Mouse (Mus musculus): ENCODE data around the gene Nkg7.

The Nkg7 gene

DNA sequence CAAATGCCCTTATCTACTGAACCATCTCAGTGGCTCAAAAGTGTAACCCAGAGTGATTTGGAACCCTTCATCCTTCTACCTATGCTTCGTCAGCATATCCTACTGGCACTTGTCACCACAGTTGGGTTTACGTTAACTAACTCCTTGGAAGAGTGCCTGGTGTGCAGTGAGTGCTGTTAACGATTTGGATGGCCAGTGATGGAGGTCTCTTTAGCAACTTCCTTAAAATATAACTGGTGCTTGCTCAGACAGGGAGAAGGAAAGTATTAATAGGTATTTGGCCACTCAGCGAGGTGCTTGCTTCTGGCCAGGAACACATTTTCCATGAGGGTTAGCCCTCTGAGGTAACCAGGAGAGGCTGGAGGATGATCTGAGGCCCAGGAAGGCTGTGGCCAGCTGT lies 10.9 kb downstream of the Nkg7 start:
- no peak for DNase-seq (ENCODE audit: low spot score in 2 of 2)

DNA sequence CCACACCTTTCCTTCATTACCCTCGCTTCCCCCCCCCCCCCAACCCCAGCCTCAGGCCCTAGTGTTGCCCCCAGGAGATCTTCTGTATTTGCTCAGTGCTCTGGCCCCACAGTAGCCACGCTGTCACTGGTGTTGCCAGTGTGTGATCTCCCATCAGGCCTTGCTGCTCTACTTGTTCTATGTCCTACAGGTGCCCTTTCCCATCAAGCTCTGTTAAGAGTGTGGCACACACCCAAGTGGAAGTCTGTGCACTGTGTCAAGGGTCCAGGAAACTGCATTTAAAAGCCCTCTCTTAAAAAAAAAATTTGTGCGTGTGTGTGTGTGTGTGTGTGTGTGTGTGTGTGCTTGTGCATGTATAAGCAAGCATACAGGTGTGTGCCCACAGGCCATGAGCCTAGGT lies 11.4 kb downstream of the Nkg7 start:
- no peak for DNase-seq (ENCODE audit: low spot score in 2 of 2)

- no peak for DNase-seq (ENCODE audit: low spot score in 2 of 2)
Observed at GRCm38 (mm10) chr7:43449811-43450210, 12.9 kb downstream of the Nkg7 start.

DNA sequence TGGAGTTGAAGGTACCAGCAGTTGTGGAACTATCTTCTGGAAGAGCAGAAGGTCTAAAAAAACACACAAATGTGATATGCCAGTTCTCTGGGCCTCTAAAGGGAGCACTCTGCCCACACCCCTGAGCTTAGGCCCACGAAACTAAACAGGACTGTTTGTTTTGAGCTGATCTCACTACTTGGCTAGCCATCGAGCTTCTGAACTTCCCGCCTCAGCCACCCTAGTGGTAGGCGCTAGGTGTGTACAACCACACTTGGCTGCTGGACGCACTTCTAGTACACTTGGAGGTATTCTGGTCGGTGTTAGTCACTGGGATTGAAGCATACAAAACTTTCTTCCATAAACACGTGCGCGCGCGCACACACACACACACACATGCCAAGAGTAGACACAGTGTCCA lies 14.9 kb downstream of the Nkg7 start:
- DNase-seq (ENCODE audit: low spot score in 2 of 2), result no peak

GRCm38 (mm10) chr7:43452609-43453008 lies 15.7 kb downstream of the Nkg7 start:
- peak; percentile 27 to 76 for DNase-seq (ENCODE audit: low spot score in 2 of 2)

GRCm38 (mm10) chr7:43453599-43454355 lies 16.9 kb downstream of the Nkg7 start:
- no peak for DNase-seq (ENCODE audit: low spot score in 2 of 2)

DNA sequence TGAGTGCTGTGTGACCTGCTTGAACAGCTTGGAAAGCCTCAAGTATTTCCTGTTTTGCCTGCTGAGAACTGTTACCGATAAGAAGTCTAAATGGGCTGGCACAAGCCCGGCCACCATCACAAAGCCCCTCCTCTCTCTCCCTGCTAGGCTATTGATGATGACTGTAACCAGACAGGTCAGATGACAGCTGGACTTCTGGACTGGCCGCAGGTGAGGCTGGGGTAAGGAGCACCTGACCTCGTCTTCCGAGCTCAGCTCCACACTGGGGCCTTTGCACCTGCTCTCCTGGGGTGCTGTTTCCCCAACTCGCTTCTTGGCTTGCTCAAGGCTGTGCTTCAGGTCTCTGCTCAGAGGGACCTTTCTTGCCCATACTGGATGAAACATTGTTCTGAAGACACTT lies 17.5 kb downstream of the Nkg7 start:
- DNase-seq (ENCODE audit: low spot score in 2 of 2), result no peak

- DNase-seq (ENCODE audit: low spot score in 2 of 2), result no peak
Observed at GRCm38 (mm10) chr7:43462851-43463250, 26.0 kb downstream of the Nkg7 start, which contains the start of gene Vsig10l. Vsig10l (plus strand) TSS chr7:43463151.

DNA sequence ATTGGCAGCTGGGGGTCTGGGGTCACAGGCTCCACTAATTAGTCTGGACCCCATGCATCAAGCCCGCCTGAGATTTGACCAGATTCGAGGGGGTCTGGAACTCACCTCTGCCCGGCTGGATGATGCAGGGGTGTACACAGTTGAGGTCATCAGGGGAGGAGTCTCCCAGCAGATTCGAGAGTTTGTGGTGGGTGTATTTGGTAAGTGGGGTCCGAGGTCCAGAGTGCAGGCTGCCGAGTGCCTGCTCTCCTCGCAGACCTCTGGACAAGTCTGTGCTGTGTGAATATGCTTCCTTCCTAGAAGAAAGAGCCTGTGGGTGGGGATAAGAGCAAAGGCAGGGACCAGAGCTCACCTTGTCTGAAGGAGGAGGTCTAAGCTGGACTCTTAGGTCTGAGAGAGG lies 27.1 kb downstream of the Nkg7 start:
- no peak for DNase-seq (ENCODE audit: low spot score in 2 of 2)

DNA sequence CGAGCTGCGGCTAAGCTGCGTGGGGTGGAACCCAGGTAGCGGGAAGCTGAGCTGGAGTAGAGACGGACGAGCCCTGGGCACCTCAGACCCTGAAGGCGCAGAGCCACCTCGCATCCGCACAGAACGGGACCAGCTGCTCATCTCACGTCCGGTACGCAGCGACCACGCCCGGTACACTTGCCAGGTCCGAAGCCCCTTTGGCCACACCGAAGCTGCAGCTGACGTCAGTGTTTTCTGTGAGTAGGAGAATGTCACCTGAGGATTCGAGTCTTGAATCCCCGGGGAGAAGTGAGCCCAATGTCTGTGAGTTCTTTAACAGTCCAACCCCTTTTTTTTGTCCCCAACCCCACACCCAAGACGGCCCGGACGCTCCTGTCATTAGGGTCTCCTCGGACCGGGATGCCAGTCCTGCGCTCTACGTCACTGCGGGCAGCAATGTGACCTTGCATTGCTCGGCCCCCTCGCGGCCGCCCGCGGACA lies 28.0 kb downstream of the Nkg7 start:
- DNase-seq (ENCODE audit: low spot score in 2 of 2), result peak in 1 of 2 experiments; percentile 31

DNA sequence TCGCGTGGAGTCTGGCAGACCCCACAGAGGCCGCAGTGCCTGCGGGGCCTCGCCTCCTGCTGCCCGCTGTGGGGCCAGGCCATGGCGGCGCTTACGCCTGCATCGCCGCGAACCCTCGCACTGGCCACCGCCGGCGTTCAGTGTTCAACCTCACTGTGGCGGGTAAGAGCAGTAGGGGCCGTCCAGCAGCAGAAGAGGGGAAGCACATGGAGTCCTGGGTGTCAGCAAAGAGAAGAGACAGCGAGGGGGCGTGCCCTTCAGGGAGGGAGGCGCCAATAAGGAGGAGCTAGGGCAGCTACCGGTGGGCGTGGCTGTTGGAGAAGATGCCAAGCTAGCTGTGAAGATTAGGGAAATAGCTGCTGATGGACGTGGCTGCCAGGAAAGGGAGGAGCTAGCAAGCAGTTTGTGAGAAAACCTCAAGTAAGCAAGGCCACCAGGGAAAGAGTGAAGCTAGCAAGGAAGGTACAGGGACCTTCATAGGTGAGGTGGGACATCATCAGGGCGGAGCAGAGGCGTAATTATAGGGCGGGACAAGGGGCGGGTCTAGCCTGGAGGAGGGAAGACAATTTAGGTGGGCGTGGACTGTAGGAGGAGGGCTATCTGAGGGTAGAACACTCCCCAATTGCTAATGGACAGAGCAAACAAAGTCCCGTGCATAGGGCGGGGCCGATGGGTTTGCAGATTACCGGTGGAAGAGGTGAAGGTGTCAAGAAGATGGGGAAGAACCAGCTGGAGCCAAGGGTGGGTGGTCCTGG lies 28.6 kb downstream of the Nkg7 start:
- peak; percentile 76 to 94 for DNase-seq (ENCODE audit: low spot score in 2 of 2)

GRCm38 (mm10) chr7:43466099-43466694 lies 29.3 kb downstream of the Nkg7 start:
- DNase-seq (ENCODE audit: low spot score in 2 of 2), result peak; percentile 73 to 89

DNA sequence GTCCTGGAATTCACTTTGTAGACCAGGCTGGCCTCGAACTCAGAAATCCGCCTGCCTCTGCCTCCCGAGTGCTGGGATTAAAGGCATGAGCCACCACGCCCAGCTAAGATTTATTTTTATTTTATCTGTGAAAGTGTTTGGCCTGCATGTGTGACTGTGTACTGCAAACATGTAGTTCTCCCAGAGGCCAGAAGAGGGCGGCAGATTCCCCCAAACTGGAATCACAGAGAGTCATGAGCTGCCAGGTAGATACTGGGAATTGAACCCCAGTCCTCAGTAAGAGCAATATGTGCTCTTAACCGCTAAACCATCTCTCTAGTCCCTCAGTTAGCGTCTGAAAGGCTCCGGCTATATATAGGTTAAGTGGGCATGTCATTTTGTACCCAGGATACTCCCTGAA lies 33.5 kb downstream of the Nkg7 start:
- DNase-seq (ENCODE audit: low spot score in 2 of 2), result peak; percentile 20 to 65

- DNase-seq (ENCODE audit: low spot score in 2 of 2), result peak in 1 of 2 experiments; percentile 49
Observed at GRCm38 (mm10) chr7:43475706-43476105, 38.8 kb downstream of the Nkg7 start.

- DNase-seq (ENCODE audit: low spot score in 2 of 2), result no peak
Observed at GRCm38 (mm10) chr7:43476376-43476775, 39.5 kb downstream of the Nkg7 start.

GRCm38 (mm10) chr7:43481191-43481590 lies 44.3 kb downstream of the Nkg7 start:
- no peak for DNase-seq (ENCODE audit: low spot score in 2 of 2)

DNA sequence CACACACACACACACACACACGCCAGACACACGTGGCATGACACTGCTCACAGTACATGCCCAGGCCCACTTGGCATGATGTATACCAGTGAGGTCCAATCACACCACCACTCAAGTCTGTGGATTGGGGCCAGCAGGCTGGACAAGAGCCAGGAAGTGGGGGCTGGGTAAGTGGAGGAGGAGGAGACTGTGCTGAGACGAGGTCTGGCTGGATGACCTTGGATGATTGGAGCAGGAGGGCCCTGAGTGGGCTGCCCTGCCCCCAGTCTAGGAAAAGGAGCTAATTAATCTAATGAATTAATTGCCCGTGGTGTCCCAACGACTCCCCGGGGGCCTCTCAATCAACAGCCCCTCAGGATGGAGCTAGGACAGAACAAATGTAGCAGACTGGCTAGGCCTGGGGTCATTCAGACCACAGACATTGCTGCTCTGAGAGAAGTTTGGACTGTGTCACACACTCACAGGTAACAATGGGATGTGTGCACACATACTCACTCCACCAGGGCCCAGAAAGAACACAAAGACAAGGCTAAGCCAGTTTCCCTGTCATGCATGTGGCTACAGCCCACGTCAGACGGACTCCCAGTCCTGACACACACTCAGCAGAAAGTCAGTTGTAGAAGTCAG lies 45.3 kb downstream of the Nkg7 start:
- DNase-seq (ENCODE audit: low spot score in 2 of 2), result no peak

DNA sequence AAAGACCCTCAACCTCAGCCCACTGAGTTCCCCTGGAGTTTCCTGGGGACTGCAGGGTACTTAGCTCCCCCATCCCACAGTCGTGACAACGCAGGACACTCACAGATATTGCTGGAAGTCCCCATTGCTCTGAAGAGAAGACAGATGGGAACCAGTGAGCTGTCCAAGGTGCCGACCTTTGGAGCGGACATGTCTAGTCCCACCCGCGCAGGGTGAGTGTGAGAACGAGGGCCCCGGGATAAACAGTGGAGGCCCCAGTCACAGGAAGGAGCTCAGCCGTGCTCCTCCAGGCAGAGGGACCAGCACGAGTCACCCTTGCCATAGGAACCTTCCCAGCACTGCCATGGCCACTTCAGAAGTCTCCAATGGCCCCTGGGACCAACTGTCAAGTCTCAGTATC lies 46.4 kb downstream of the Nkg7 start:
- peak in 1 of 2 experiments; percentile 30 for DNase-seq (ENCODE audit: low spot score in 2 of 2)

All from spleen, postnatal 10 days (tissue).